Mouse (Mus musculus): Measurements from ENCODE around the gene Epha6. TPM values are rescaled to one million over a fixed set of nuclear protein-coding genes. Genes with fewer than 3 reads are reported as not detected.
"Not testable (repeated sequence)": the region's sequence is repeated elsewhere in the genome, so short reads cannot be mapped to it uniquely, and the experiment has no call there.

The Epha6 gene
- polyA plus RNA-seq, 1 experiment from 2014 or later, result not detected

DNA sequence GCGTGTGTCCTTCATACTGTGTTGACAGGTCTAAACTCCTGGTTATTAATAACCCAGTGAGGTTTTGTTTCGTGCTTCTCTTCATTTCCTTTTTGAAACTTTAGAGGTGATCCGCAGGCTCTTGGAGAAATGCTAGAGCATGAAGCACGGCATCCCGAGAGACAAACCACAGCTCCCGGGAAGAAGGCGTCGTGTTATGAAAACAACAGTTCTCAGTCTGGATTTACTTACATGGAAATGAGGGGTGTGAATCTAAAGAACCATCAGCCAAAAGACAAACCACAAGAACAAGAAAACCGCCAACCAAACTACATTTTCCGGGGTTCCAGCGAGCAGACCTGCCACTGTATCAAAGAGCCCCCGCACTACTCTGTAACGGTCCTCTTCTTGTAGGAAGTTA is 775.7 kb downstream of the Epha6 start:
- Histone ChIP-seq H3K27me3 (ENCODE audit: insufficient read depth, low read length) (no peaks in the 10 kb centered on the region), H3K4me3 (ENCODE audit: low read depth, low read length) (no peak overlapping the region), H3K9ac (replicated peaks) (no peak overlapping the region), H3K9me3 (ENCODE audit: low read length) (no peaks in the 10 kb centered on the region), H3K27ac (ENCODE audit: low read depth) (no peak overlapping the region), H3K36me3 (replicated peaks; ENCODE audit: insufficient read depth, low read length) (no peaks in the 10 kb centered on the region), H3K4me2 (ENCODE audit: low read depth, low read length) (no peak overlapping the region), H3K4me1 (ENCODE audit: insufficient read depth) (no peaks in the 10 kb centered on the region)
- no peak for DNase-seq
- 82% methylated on average over 13 of the region's 13 CpGs for WGBS (ENCODE audit: insufficient replicate concordance)
- no peak for ATAC-seq
- no peak for TF ChIP-seq CTCF (IDR thresholded peaks at IDR 0.05; ENCODE audit: low read depth)
- no peak for TF ChIP-seq EP300 (IDR thresholded peaks at IDR 0.05; ENCODE audit: low read depth)

DNA sequence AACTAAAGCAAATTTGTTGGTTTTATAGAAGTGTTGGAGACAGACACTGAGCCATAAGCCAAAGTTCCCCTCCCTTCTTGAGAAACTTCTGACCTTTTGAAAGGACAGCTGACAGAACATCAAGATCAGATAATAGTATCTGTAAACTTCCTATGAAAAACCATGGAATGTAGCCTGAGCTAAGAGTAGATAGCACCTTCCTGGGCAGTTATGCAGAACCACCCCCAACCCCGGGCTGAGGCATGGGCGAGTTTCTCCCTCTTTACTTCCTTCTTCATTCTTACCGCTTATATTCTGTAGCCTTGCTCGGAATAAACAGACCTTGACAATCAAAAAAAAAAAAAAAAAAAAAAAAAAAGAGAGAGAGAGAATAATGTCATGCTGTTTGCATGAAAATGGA is 805.5 kb downstream of the Epha6 start:
- not testable (repeated sequence) for H3K9me3 ChIP-seq (ENCODE audit: low read length); H3K36me3 ChIP-seq (replicated peaks; ENCODE audit: insufficient read depth, low read length); H3K27me3 ChIP-seq (ENCODE audit: insufficient read depth, low read length); H3K4me2 ChIP-seq (ENCODE audit: low read depth, low read length); H3K27ac ChIP-seq (ENCODE audit: low read depth); ATAC-seq; DNase-seq; H3K4me3 ChIP-seq (ENCODE audit: low read depth, low read length); H3K4me1 ChIP-seq (ENCODE audit: insufficient read depth); H3K9ac ChIP-seq (replicated peaks)
- WGBS (ENCODE audit: insufficient replicate concordance), result 71% methylated on average over 4 of the region's 4 CpGs

DNA sequence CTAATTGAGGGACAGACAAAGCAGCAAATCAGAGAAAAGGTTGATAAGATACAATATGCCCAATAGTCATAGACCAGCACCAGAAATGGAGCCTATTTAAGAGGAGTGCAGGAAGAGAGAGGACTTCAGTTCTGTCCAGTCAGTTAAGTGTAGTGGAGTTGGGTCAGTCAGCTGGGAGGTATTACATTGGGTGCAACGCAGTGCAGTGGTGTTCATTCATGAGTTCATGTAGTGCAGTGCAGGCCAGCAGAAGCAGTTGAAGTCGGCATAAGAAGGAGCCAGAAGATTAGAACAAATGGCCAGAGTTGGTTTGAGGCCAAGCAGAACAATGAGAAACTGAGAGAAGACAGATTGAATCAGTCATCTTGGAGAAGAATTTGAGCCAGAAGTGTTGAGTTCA is 833.0 kb downstream of the Epha6 start:
- Histone ChIP-seq H3K9ac (replicated peaks) (no peak overlapping the region), H3K9me3 (ENCODE audit: low read length) (no peaks in the 10 kb centered on the region), H3K36me3 (replicated peaks; ENCODE audit: insufficient read depth, low read length) (no peaks in the 10 kb centered on the region), H3K4me3 (ENCODE audit: low read depth, low read length) (no peak overlapping the region), H3K27me3 (ENCODE audit: insufficient read depth, low read length) (no peaks in the 10 kb centered on the region), H3K4me1 (ENCODE audit: insufficient read depth) (no peaks in the 10 kb centered on the region), H3K27ac (ENCODE audit: low read depth) (no peak overlapping the region), H3K4me2 (ENCODE audit: low read depth, low read length) (no peak overlapping the region)
- 61% methylated on average over 2 of the region's 2 CpGs for WGBS (ENCODE audit: insufficient replicate concordance)
- DNase-seq, result no peak
- TF ChIP-seq EP300 (IDR thresholded peaks at IDR 0.05; ENCODE audit: low read depth) (no peak), CTCF (IDR thresholded peaks at IDR 0.05; ENCODE audit: low read depth) (no peak)
- ATAC-seq, result no peak

DNA sequence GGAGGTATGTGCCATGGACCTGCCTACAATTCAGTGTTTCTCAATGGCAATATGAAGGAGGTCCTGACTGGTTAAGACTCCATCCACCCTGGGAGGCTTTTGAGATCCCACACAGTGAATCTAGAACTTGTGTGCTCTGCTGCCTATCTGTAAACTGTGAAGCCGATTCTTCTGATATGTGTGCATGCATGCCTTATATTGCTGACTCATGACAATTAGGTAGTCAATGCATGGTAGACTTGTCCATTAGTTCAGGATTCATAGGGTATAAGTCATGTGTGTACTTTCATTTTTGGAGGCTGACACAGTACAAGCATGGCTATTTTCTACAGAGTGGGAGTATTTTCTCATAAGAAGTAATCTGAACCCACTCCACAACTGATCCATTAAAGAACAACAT is 834.9 kb downstream of the Epha6 start:
- H3K4me2 ChIP-seq (ENCODE audit: low read depth, low read length), result no peak overlapping the region
- DNase-seq (no peak), ATAC-seq (no peak)
- no peak for TF ChIP-seq EP300 (IDR thresholded peaks at IDR 0.05; ENCODE audit: low read depth)
- no peak for TF ChIP-seq CTCF (IDR thresholded peaks at IDR 0.05; ENCODE audit: low read depth)
- H3K4me1 ChIP-seq (ENCODE audit: insufficient read depth), result no peaks in the 10 kb centered on the region
- no peaks in the 10 kb centered on the region for H3K27me3 ChIP-seq (ENCODE audit: insufficient read depth, low read length)
- no peaks in the 10 kb centered on the region for H3K36me3 ChIP-seq (replicated peaks; ENCODE audit: insufficient read depth, low read length)
- no peaks in the 10 kb centered on the region for H3K9me3 ChIP-seq (ENCODE audit: low read length)
- no peak overlapping the region for H3K4me3 ChIP-seq (ENCODE audit: low read depth, low read length)
- H3K27ac ChIP-seq (ENCODE audit: low read depth), result no peak overlapping the region
- WGBS (ENCODE audit: insufficient replicate concordance), result 91% methylated on average over 1 of the region's 1 CpGs
- H3K9ac ChIP-seq (replicated peaks), result no peak overlapping the region

DNA sequence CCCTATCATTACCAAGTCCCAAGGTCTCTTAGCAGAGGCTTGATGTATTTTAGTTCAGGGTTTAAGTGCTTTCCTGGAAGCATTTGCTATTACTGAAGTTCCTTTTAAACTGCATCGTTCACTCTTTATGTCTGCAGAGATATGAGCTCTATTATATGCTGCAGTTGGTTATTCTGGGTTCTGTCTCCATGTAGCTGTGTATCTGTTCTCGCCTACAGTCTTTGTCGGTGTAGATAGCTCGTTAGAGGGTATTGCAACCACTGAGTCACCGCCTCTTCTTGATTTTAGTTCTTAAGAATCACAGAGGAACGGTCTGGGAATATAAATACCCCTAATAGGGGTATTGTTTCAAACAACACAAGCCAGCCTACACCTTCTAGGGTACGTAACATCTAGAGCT is 835.4 kb downstream of the Epha6 start:
- H3K4me3 ChIP-seq (ENCODE audit: low read depth, low read length), result no peak overlapping the region
- TF ChIP-seq EP300 (IDR thresholded peaks at IDR 0.05; ENCODE audit: low read depth) (no peak), CTCF (IDR thresholded peaks at IDR 0.05; ENCODE audit: low read depth) (no peak)
- DNase-seq (no peak), ATAC-seq (no peak)
- H3K36me3 ChIP-seq (replicated peaks; ENCODE audit: insufficient read depth, low read length), result no peaks in the 10 kb centered on the region
- no peak overlapping the region for H3K27ac ChIP-seq (ENCODE audit: low read depth)
- 73% methylated on average over 7 of the region's 7 CpGs for WGBS (ENCODE audit: insufficient replicate concordance)
- no peaks in the 10 kb centered on the region for H3K9me3 ChIP-seq (ENCODE audit: low read length)
- no peak overlapping the region for H3K9ac ChIP-seq (replicated peaks)
- no peak overlapping the region for H3K4me2 ChIP-seq (ENCODE audit: low read depth, low read length)
- no peaks in the 10 kb centered on the region for H3K27me3 ChIP-seq (ENCODE audit: insufficient read depth, low read length)
- H3K4me1 ChIP-seq (ENCODE audit: insufficient read depth), result no peaks in the 10 kb centered on the region

DNA sequence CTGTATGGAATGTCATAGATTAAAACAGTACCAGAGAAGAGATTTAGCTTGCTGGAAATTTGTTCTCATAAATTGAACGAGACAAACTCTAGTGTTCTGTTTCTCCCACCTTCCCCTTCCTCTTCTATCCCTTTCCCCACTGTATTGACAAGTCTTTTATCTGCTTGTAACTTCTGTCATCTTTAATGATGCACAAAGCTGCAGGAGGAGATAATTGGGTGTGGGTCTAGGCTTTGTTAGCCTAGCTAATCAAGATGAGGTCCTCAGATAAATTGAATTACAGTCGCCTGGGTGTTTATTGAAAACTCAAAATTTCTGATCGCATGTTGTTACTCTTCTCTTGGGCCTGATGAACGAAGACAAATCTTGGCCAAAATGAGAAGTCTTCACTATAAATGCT is 844.5 kb downstream of the Epha6 start:
- Histone ChIP-seq H3K4me1 (ENCODE audit: insufficient read depth) (no peaks in the 10 kb centered on the region), H3K27me3 (ENCODE audit: insufficient read depth, low read length) (no peaks in the 10 kb centered on the region), H3K4me3 (ENCODE audit: low read depth, low read length) (no peak overlapping the region), H3K27ac (ENCODE audit: low read depth) (no peak overlapping the region), H3K4me2 (ENCODE audit: low read depth, low read length) (no peak overlapping the region), H3K9ac (replicated peaks) (no peak overlapping the region), H3K9me3 (ENCODE audit: low read length) (no peaks in the 10 kb centered on the region), H3K36me3 (replicated peaks; ENCODE audit: insufficient read depth, low read length) (no peaks in the 10 kb centered on the region)
- DNase-seq (no peak), ATAC-seq (no peak)
- WGBS (ENCODE audit: insufficient replicate concordance), result 65% methylated on average over 4 of the region's 4 CpGs
- TF ChIP-seq EP300 (IDR thresholded peaks at IDR 0.05; ENCODE audit: low read depth) (no peak), CTCF (IDR thresholded peaks at IDR 0.05; ENCODE audit: low read depth) (no peak)

DNA sequence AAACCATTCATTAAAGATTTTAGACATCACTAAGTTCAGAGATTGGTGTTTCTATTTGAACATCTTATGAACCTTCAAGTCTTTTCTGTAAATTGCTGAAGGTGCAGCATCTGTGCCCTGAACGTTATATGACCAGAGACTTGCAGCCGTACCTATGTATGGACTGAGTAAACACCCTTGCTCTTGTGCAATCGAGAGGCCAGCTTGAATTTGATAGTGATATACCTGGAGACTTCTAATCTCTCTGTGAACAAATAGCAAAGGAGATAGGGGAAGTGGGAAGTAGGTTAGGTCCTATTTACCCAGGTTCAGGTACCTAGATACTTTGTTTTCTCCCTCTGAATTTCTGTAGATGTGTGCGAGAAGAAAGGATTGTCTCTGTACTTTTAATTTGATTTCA is 854.4 kb downstream of the Epha6 start:
- Histone ChIP-seq H3K4me2 (ENCODE audit: low read depth, low read length) (no peak overlapping the region), H3K36me3 (replicated peaks; ENCODE audit: insufficient read depth, low read length) (no peaks in the 10 kb centered on the region), H3K27me3 (ENCODE audit: insufficient read depth, low read length) (no peaks in the 10 kb centered on the region), H3K4me1 (ENCODE audit: insufficient read depth) (no peaks in the 10 kb centered on the region), H3K27ac (ENCODE audit: low read depth) (no peak overlapping the region), H3K4me3 (ENCODE audit: low read depth, low read length) (no peak overlapping the region), H3K9ac (replicated peaks) (no peak overlapping the region), H3K9me3 (ENCODE audit: low read length) (no peaks in the 10 kb centered on the region)
- ATAC-seq (no peak), DNase-seq (no peak)
- TF ChIP-seq CTCF (IDR thresholded peaks at IDR 0.05; ENCODE audit: low read depth) (no peak), EP300 (IDR thresholded peaks at IDR 0.05; ENCODE audit: low read depth) (no peak)
- 51% methylated on average over 4 of the region's 4 CpGs for WGBS (ENCODE audit: insufficient replicate concordance)
